Mouse (Mus musculus): ENCODE data around the gene Pja2.

GRCm38 (mm10) chr17:64333956-64334355 lies 2.2 kb upstream of the Pja2 start:
- TF ChIP-seq CTCF (IDR thresholded peaks at IDR 0.05; ENCODE audit: extremely low read depth, insufficient read depth, low read length) (no peak), POLR2A (IDR thresholded peaks at IDR 0.05; ENCODE audit: extremely low read depth, insufficient read depth, low read length) (no peak)
